Mouse (Mus musculus) ES-Bruce4 (cell line): ENCODE measurements around the gene Hexim1.
A peak's percentile ranks its signal among the peaks of the same experiment; 100 is the strongest.

Experiments
- CTCF ChIP-seq: IDR thresholded peaks from one replicate; pipeline ENCODE4 v1.8.1; 2011; ENCODE audit warnings: low read depth, low read length
- EP300 ChIP-seq: IDR thresholded peaks from 2 replicates; pipeline ENCODE4 v1.6.1; 2011; ENCODE audit warnings: low read depth, low read length; ENCODE audit not compliant: insufficient read depth
- POLR2A ChIP-seq: IDR thresholded peaks from one replicate; pipeline ENCODE4 v1.8.1; 2011; ENCODE audit warnings: low read length; ENCODE audit not compliant: insufficient read depth

- TF ChIP-seq POLR2A (peak; percentile 38), CTCF (no peak), EP300 (no peak)
Observed at GRCm38 (mm10) chr11:103101481-103101865, 14.6 kb upstream of the Hexim1 start, which contains the start of the genes Plcd3 and Acbd4.
